Mouse (Mus musculus) kidney, postnatal 4 days (tissue): ENCODE results near the gene Wnt8b.
"Not testable (repeated sequence)": the region's sequence is repeated elsewhere in the genome, so short reads cannot be mapped to it uniquely, and the experiment has no call there.

ENCODE experiments used
- DNase-seq, 2 experiments: peaks; one replicate each; pipeline ENCODE4 v3.0.0; 2021; ENCODE audit warnings: mixed read lengths in 2 of 2

The Wnt8b gene

DNA sequence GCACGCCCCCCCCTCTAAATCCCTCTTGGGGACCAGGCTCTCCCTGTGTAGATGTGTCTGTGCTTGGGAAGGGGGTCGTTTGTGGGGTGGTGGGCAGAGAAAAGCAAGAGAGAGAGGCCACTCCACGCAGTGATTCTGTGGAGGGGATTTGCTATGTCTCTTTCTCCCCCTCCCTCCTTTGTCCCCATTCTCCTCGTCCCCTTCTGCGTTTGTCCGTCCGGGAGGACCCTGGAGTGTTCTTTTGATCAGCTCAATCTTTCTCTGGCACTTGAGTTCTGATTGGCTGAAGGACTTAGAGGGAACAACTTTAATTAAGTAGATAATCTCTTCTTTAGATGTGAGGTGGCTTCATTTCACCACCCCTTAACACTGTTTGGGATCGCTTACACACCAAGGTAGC, at the start of gene Wnt8b:
Wnt8b (plus strand) TSS at position 345 of the 400 bp plus-strand sequence.
- no peak for DNase-seq

DNA sequence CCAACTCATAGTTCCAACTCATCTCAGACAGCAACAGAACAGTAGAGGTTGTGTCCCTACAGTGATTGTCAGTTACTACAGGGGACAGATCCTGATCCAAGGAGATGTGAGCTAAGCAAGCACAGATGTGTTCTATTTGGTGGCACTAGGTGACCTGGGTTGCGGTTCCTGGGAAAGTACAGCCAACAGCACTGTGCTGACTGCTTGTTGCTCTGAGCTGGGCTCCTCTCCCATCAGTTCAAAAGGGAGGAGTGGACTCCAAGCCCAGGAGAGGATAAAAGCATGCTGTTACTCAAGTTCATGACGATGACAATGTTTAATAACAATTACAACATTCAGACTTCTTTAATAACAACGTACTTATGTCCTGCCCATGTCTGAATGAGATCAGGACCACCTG, 47.5 kb upstream of the Wnt8b start:
- no peak for DNase-seq

DNA sequence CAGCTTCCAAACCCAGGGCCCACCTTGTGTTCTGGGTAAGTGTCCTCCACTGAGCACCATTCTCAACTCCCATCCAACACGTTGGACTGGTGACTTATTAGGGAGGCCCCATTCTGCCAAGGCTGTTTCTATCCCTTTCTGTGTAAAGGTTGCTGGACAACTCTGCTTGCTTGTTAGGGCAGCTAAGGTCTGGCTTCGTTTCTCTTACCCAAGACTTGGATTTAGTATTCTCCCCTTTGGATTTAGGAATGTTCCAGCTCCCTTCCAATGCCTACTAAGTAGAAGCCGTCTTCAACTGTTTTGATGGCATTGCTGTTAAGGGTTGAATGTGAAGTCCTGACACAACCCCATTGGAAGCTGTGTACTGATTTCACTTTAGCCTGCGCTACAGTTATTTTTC, 45.3 kb upstream of the Wnt8b start:
- DNase-seq, result no peak

DNA sequence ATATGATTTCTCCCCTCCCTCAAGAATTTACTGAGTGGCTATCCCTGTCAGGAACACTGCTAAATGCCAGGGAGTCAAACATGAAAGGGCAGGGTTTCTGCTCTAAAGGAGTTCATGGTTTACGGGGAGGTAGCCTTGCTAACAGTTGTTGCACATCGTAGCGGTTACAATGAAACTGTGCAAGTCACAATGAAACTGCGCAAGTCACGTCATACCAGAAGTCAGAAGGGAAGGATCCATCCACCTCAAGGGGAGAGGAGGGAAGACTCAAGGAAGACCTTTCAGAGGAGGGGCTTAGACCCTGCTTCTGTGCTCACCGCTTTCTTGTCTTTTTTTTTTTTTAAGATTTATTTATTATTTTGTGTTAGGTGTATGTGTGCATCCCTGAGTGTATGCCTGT, 38.4 kb upstream of the Wnt8b start:
- no peak for DNase-seq

DNA sequence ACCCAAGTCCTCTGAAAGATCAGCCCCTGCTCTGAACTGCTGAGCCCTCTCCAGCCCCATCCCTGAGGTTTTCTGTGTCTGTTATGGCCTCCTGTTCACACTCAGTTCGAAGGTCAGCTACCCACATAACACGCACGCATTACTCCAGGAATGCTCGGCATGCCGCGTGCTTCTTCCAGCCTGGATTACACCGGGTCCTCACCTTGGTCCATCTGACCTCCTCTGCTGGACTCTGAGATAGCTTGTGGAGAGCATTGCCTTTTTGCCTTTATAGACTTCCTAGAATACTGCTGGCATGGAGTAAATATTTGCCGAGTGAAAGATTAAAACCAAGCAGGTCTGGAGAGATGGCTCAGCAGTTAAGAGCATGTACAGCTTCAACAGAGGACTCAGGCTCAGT, 37.9 kb upstream of the Wnt8b start:
- DNase-seq, result no peak

DNA sequence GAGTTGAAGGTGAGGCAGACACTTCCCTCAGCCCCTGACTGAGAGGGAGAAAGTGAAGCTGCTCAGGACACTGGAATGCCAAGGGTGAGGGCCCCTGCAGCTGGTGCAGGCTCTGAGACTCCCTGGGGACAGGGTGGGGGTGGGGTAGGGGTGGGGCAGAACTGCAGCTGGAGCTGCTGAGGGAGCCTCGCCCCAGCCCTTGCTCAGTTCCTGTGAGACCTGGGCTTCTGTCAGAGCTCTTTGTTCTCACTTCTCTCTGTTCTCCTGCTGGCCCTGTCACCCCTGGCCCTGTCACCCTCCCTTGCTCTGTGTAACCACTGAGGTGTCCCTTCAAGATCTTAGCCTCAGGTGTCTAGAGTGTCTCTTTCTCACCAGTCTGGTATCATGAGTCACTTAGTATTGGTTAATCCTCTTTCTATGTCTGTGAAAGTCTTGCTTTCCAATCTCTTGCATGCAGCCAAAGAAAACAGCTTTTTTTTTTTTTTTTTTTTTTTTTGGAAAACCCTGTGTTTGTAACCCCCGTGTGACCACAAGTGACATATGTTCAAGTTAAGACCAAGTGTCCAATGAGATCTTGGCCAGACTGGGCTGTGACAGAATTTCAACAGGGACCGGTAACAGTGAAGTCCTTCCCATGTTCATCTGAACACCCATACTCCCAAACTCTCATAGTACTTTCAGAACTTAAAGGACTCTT, 35.8 kb upstream of the Wnt8b start:
- no peak for DNase-seq

DNA sequence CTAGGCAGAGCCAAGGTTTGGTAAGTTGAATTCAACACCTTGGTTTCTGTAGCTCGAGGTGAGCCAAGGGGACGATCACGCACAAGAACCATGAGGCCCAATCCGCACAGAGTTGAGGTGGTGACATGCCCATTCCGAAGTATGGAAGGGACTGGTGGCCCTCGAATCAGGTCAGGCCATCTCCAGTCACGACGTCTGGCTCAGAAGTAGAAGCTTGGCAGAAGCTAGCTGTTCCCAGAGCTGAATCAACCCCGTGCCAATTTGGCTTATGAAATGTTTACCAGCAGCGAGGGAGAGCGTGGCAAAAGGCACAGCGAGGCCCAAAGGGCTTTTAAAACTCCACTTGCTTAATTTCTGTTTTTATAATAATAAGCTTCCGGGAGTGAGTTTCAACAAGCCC, 34.6 kb upstream of the Wnt8b start:
- no peak for DNase-seq

DNA sequence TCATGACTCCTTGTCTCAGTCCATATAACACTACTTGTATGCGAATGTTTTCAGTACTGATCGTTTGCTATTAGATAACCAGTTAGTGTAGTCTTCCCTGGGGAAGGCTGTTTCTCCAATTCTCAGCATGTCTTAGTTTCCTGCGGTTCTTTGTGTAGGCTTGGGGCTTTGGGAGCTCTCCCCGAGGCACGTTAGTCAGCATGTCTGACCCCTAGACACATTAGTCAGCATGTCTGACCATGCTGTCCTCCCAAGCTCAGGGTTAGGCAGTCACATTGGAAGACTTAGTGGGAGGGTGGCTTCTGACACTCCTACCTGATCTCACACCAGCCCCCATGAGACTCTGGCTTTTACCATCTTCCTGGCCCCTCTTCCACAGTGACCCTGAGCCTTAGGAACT, 32.8 kb upstream of the Wnt8b start:
- DNase-seq, result no peak

DNA sequence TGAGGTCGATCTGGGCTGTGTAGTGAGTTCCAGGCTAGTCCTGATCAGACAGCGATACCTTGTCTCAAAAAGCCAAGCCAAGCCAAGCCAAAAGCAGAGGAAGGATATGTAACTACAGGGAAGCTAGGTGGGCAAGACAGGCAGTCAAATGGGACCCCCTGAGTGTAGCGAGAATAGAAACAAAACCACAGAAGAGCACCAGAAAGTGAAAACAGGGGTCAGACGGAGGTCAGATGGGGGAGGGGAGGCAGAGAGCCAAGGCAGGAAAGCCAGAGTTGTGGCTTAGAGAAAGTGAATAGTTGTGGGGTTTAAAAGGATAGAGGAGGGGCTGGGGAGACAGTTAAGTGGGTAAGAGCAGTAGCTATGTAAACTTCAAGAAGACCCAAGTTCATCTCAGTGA, 31.8 kb upstream of the Wnt8b start:
- no peak for DNase-seq

DNA sequence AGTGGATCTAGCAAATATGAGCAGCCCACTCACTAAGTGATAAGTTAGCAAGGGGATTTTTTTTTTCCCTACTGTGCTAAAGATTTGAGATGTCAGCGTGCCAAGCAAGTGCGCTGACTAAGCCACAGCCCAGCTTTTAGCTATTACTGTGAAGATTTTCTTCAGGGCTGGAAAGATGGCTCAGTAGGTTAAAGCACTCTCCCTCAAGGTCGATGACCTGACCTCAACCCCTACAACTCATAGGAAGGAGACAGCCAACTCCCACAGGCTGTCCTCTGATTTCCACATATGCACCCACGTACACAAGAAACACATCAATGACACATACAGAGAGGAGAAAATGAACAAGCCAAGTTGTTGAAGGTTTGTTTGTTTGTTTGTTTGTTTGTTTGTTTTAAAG, 31.1 kb upstream of the Wnt8b start:
- no peak for DNase-seq

DNA sequence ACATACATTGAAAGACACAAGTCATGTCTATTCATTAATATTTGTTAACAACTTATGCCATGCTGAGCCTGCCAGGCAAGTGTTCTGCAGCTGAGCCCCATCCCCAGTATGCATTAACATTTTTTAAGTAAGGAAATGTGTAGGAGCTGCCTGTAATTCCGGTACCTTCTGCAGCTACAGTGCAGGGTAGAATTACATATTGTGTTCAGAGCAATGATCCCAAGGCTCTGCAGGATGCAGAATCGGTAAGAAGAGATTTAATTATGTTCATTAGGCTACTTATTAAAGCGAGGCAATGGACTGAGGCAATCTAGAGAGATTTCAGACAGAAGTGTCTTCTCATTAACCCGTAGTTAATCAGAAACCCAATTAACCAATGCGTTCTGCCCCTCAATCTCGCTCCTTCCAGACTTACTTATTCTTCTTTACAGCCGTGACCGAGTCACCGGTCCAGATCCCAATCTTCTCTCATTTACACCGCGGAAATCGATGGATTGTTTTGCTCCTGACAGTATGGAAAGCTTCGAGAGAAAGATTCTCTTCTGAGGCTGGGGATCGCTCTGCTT, 27.2 kb upstream of the Wnt8b start:
- not testable (repeated sequence) for DNase-seq

DNA sequence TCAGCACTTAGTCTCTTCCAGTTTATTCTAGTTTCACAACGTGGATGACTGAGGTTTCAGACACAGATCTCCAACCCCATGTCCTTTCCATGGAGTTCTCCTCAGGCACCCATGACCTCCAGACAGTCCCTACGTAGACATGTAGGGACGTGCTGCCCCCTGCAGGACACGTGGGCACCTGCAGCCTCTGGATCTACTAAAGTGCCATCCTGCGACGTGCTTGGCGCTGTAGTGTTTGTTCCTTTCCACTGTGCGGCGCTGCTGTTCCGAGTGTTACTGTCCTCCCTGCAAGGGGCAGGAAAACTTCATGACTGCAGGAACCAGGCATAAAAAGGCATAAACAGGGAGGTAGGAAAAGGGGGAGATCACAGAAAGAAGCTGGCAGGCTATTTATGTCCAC, 19.1 kb upstream of the Wnt8b start:
- DNase-seq, result peak; percentile 95 to 96

DNA sequence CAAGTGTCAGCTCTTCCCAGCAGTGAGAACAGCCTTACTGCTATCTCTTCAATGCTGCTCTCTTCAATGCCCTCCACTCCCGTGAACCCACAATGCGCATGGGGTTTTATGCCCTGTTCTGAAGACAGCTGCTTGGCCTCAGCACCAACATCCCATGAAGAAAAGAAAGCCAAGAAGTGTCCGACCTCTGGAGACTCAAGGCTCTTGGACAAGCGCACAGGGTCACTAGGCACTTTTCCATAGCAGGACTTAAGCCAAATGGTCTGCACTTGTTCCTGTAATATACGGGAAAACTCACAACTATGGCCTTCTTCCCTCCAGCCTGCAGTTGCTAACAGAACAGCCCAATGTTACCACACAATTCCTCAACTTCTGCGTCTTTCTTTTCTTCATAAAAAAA, 18.0 kb upstream of the Wnt8b start:
- DNase-seq, result no peak

DNA sequence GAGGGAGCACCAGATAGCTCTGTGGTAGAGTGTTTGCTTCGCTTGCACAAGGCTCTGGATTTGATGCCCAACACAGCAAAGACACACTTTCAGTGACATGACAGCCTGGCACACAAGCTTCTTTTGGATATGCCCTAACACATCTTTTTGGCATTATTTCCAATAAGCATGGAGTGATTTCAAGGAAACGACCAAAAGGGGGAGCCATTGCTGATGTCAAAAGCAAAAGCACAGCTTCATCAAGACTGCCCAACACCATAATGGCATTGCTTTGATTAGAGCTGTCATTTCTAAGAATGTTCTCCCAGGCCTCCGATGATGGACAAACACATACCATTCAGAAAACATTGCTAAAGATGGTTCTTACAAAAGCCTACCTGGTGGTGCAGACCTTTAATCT, 16.7 kb upstream of the Wnt8b start:
- no peak for DNase-seq

DNA sequence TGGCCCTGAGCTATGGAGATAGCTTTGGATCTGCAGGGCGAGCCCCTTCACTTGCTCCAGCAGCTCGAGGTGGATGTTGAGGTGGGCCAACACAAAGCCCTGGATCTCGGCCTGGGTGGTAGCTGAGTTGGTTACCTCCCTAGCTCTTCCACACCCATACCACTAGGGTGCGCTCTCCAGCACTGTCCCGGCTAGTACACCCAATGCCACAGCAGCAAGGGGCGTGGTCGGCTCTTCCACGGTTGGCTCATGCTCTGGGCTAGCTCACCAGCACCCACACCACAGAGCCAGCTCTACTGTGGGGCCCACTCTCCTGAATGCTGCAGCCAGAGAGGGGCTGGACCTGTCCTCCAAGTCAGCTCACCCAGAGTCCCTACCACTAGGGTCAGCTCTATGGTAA, 6.0 kb upstream of the Wnt8b start:
- DNase-seq, result peak; percentile 65 to 72

DNA sequence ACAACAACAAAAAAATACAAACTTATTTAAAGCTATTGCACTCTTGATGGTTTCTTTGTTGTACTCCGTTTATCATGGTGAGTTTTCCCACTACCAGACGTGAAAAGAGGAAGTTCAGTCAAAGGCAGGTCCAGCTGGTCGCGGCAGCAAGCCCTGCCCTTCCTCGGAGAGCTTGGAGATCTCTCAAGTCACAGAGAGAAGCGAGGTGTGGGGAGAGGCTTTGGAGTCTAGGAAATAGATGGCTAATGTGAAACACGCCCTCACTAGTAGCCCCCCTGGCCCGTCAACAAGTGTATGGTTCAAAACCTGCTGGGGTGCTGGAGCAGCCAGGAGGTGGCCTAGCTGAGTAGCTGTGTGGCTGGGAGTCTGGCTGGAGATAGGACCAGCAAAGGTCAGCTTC, 3.2 kb downstream of the Wnt8b start:
- no peak for DNase-seq

DNA sequence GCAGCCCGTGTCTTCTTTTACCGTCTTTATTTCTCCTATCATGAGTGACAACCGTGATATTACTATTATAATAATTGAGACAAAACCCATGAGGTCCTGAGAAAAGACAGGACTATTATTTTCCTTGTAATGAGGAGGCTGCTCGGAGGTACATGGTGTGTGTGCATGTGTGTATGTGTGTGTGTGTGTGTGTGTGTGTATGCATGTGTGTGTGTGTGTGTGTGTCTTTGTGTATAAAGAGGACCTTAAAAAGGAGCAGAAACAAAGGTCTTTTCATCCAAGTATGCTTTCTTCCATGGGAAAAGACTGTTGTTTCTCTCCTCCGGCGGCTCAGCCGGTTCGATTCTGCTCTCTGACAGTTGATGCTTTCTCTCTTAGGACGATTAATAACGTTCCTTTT, 3.7 kb downstream of the Wnt8b start:
- no peak for DNase-seq

DNA sequence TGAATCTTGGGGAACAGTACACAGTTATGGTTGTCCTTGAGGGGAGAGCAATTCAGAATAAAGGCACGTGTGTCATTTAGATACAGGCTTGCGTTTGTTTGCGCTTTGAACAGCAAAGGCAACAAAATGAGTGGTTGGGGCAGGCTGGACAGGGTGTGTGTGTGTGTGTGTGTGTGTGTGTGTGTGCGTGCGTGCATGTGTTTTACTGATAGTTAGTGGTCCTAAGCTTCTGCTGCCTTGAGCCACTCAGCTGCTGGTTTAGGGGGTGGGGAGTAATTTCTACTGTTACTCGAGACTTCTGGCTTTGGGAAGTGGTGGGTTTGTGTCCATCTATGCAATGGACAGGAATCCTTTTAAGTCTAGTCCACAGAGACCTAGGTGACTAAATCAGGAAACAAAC, 5.7 kb downstream of the Wnt8b start:
- peak in 1 of 2 experiments; percentile 25 for DNase-seq

DNA sequence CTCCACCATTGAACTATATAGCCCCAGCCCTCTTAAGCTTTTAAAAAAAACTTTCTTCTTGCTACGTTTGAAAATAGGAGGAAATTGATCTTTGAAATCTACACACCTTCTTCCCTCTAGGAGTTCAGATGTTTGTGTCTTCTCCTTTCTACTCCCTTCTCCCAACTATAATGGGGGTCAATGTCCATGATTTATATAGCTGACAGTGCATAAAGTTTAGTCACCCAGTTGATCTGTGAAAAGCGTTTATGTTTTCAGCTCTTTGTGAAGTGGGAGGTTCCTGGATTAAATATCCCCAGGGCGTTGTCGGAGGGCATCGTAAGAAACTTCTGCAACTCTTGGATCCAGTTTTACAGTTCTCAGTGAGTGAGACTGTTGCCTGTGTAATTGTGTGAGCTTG, 7.0 kb downstream of the Wnt8b start:
- DNase-seq, result no peak

DNA sequence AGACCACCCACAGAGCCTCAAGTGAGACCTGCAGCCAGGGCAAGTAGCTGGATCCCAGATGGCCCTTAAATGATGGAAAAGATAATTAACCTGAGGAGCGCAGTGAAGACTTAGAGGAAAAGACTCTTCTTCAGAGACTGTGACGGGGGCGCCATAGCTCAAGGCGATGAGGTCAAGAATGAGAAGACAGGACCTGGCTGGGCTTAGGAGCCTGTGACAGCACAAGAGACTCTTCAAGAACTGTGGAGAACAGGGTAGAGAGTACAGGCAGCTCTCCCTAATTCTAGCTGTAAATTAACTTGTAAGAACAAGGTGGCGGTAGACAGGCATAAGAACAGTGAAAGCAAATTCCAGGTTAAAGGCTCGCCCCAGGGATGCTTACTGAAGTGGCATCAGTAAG, 8.7 kb downstream of the Wnt8b start:
- no peak for DNase-seq

DNA sequence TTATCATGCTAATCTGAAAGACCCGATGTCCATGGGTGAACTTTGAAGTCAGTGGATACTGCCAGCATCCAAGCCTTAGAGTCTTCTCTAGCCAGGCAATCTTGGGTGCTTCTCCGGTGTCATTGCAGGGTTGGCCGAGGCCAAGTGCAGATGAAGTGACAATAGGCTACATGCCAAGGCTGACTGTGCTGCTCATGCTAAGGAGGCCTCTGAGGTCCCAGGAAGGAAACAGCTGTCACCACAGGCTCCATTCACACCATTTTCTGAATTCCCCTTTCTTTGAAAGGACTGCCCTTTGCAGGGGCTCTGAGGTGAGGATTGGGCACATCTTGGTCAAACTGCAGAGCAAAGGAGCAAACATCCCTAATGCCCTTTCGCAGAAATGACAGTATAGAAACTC, 9.5 kb downstream of the Wnt8b start:
- DNase-seq, result no peak

DNA sequence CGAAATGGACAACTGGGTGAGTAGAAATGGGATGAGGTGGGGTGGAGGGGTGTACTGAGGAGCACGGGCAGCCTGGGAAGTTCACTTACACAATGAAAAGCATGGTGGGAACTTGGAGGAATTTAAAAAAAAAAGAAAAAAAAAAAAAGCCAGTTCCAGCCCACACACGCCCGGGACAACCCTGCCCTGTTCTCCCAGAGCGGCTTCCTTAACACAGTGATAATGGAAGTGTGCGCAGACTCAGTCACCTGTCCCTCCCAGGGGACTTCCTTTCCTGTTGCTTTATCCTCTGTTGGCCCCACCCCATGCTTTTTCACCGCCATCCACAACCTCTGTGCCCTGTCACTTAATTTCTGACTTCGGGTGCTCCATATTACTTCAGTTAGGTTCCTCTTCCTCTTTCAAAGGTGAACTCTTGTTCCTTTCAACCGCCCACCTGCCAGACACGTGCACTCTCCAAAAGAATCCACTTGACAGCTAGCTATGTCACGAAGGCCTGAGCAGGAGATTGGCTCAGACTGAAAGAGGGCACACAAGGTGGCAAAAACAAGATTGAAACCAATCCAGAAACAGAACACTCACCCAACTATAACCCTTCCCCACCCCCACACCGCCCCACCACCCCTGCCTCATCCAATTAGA, 17.4 kb downstream of the Wnt8b start:
- no peak for DNase-seq

DNA sequence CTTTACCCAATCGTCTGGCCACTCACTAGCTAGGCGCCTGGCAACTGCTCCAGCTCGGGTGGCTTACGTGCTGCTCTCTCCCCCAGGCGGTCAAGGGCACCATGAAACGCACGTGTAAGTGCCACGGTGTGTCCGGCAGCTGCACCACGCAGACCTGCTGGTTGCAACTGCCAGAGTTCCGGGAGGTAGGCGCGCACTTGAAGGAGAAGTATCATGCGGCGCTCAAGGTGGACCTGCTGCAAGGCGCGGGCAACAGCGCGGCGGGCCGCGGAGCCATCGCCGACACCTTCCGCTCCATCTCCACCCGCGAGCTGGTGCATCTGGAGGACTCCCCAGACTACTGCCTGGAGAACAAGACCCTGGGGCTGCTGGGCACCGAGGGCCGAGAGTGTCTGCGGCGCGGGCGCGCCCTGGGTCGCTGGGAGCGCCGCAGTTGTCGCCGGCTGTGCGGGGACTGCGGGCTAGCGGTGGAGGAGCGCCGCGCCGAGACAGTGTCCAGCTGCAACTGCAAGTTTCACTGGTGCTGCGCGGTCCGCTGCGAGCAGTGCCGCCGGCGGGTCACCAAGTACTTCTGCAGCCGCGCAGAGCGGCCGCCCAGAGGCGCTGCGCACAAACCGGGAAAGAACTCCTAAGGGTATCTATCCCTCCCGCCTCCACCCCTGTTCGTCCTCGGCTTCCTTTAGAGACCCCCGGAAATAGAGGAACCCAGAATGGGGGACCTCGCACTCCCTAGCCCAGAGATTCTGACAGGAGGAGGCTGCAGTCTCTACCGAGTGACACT, 18.4 kb downstream of the Wnt8b start:
- DNase-seq, result peak; percentile 72 to 80

DNA sequence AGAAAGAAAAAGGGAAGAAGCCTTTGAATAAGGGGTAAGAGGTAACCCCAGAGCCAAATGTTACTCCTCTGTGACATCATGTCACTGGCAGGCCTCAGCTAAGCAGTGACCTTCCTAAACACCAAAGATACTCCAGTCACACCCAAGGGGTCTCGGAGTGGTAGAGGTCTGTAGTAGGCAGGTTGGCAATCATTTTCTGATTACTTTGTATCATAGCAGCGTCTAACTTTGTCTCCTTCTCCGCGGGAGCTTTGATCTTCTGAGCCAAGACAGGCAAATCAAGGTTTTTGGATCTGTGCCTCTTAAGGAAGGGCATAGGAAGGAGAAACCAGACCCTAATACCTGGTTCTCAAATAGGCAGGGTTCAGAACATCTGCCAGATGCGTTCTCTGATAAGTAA, 19.3 kb downstream of the Wnt8b start:
- DNase-seq, result no peak
